Mouse (Mus musculus): ENCODE results near the gene Eif4enif1.

DNA sequence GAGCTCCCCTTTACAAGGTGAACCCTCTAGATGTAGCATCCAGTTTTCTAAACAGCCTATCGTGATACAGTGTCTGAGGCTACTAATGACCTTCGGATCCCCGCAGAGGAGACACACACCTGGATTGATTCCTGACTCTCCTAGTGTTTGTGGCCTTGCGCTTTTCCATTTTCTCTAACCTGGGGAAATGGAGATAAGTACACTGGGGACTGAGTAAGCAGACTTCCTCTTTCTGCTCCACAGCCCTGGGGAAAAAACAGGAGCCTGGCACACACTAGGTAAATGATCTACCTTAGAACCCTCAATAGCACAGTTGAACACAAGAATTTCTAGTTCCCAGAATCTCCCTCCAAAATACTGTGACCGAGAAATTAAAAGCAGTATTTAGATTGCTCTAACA, 85.7 kb downstream of the Eif4enif1 start:
- TF ChIP-seq CTCF (conservative IDR thresholded peaks at IDR 0.05; ENCODE audit: insufficient read depth, insufficient read length, low read depth, low read length): no peak
- no peak for TF ChIP-seq POLR2A (IDR thresholded peaks at IDR 0.05; ENCODE audit: low read depth, low read length)

All from kidney, adult 2 months (tissue).